Mouse (Mus musculus): ENCODE results near the gene Pde4d. TPM values are rescaled to one million over a fixed set of nuclear protein-coding genes. Genes with fewer than 3 reads are reported as not detected.
"Not testable (repeated sequence)": the region's sequence is repeated elsewhere in the genome, so short reads cannot be mapped to it uniquely, and the experiment has no call there.

The Pde4d gene
- polyA plus RNA-seq, 1 experiment from 2014 or later, result 19.1 TPM

- H3K9ac ChIP-seq, result no peak overlapping the region
- no peaks in the 10 kb centered on the region for H3K9me3 ChIP-seq (replicated peaks)
- no peaks in the 10 kb centered on the region for H3K4me1 ChIP-seq
- ATAC-seq (ENCODE audit: insufficient number of reproducible peaks, low FRiP score, low TSS enrichment, low read depth), result no peak
- H3K36me3 ChIP-seq, result no peaks in the 10 kb centered on the region
- no peaks in the 10 kb centered on the region for H3K27me3 ChIP-seq
- WGBS, result 58% methylated on average over 3 of the region's 3 CpGs
- H3K4me2 ChIP-seq (replicated peaks), result no peak overlapping the region
- H3K4me3 ChIP-seq (replicated peaks), result no peak overlapping the region
- H3K27ac ChIP-seq (replicated peaks), result no peak overlapping the region
These were observed 322.6 kb downstream of the Pde4d start for GRCm38 (mm10) chr13:108772386-108772785.

- Histone ChIP-seq H3K27ac (replicated peaks) (no peak overlapping the region), H3K9me3 (replicated peaks) (no peaks in the 10 kb centered on the region), H3K4me2 (replicated peaks) (no peak overlapping the region), H3K27me3 (no peaks in the 10 kb centered on the region), H3K36me3 (no peaks in the 10 kb centered on the region), H3K9ac (no peak overlapping the region), H3K4me1 (no peaks in the 10 kb centered on the region), H3K4me3 (replicated peaks) (no peak overlapping the region)
- ATAC-seq (ENCODE audit: insufficient number of reproducible peaks, low FRiP score, low TSS enrichment, low read depth), result no peak; the same call in 1 of the 2 replicates
- 70% methylated on average over 1 of the region's 1 CpGs for WGBS
These were observed 325.2 kb downstream of the Pde4d start for GRCm38 (mm10) chr13:108774981-108775380.

GRCm38 (mm10) chr13:108775882-108776281, 326.1 kb downstream of the Pde4d start:
- Histone ChIP-seq H3K4me2 (replicated peaks) (no peak overlapping the region), H3K36me3 (no peaks in the 10 kb centered on the region), H3K4me3 (replicated peaks) (no peak overlapping the region), H3K27me3 (no peaks in the 10 kb centered on the region), H3K27ac (replicated peaks) (no peak overlapping the region), H3K9ac (no peak overlapping the region), H3K4me1 (no peaks in the 10 kb centered on the region), H3K9me3 (replicated peaks) (no peaks in the 10 kb centered on the region)
- ATAC-seq (ENCODE audit: insufficient number of reproducible peaks, low FRiP score, low TSS enrichment, low read depth), result no peak
- 78% methylated on average over 7 of the region's 7 CpGs for WGBS

- not testable (repeated sequence) for H3K27ac ChIP-seq (replicated peaks); H3K27me3 ChIP-seq; H3K4me3 ChIP-seq (replicated peaks); ATAC-seq (ENCODE audit: insufficient number of reproducible peaks, low FRiP score, low TSS enrichment, low read depth); H3K4me2 ChIP-seq (replicated peaks); H3K9ac ChIP-seq; H3K36me3 ChIP-seq; H3K4me1 ChIP-seq; H3K9me3 ChIP-seq (replicated peaks)
- 76% methylated on average over 3 of the region's 3 CpGs for WGBS
These were observed 347.9 kb downstream of the Pde4d start for GRCm38 (mm10) chr13:108797620-108798019.

GRCm38 (mm10) chr13:108809191-108809590, 359.4 kb downstream of the Pde4d start:
- WGBS, result 85% methylated on average over 7 of the region's 7 CpGs
- Histone ChIP-seq H3K9ac (no peak overlapping the region), H3K4me3 (replicated peaks) (no peak overlapping the region), H3K4me2 (replicated peaks) (no peak overlapping the region), H3K36me3 (no peaks in the 10 kb centered on the region), H3K27me3 (no peaks in the 10 kb centered on the region), H3K4me1 (no peaks in the 10 kb centered on the region), H3K27ac (replicated peaks) (no peak overlapping the region), H3K9me3 (replicated peaks) (no peaks in the 10 kb centered on the region)
- ATAC-seq (ENCODE audit: insufficient number of reproducible peaks, low FRiP score, low TSS enrichment, low read depth), result no peak

- 47% methylated on average over 3 of the region's 3 CpGs for WGBS
- no peaks in the 10 kb centered on the region for H3K9me3 ChIP-seq (replicated peaks)
- H3K36me3 ChIP-seq, result no peaks in the 10 kb centered on the region
- H3K27me3 ChIP-seq, result no peaks in the 10 kb centered on the region
- no peak for ATAC-seq (ENCODE audit: insufficient number of reproducible peaks, low FRiP score, low TSS enrichment, low read depth)
- no peak overlapping the region for H3K4me3 ChIP-seq (replicated peaks)
- no peak overlapping the region for H3K9ac ChIP-seq
- H3K4me1 ChIP-seq, result no peaks in the 10 kb centered on the region
- no peak overlapping the region for H3K4me2 ChIP-seq (replicated peaks)
- no peak overlapping the region for H3K27ac ChIP-seq (replicated peaks)
These were observed 363.2 kb downstream of the Pde4d start for GRCm38 (mm10) chr13:108812956-108813355.

GRCm38 (mm10) chr13:108819846-108820408, 370.2 kb downstream of the Pde4d start:
- H3K36me3 ChIP-seq, result no peaks in the 10 kb centered on the region
- H3K4me3 ChIP-seq (replicated peaks), result no peak overlapping the region
- 82% methylated on average over 6 of the region's 6 CpGs for WGBS
- no peak overlapping the region for H3K4me2 ChIP-seq (replicated peaks)
- H3K9ac ChIP-seq, result no peak overlapping the region
- no peaks in the 10 kb centered on the region for H3K27me3 ChIP-seq
- H3K9me3 ChIP-seq (replicated peaks), result no peaks in the 10 kb centered on the region
- ATAC-seq (ENCODE audit: insufficient number of reproducible peaks, low FRiP score, low TSS enrichment, low read depth), result no peak
- no peaks in the 10 kb centered on the region for H3K4me1 ChIP-seq
- no peak overlapping the region for H3K27ac ChIP-seq (replicated peaks)

GRCm38 (mm10) chr13:108820487-108820886, 370.7 kb downstream of the Pde4d start:
- Histone ChIP-seq H3K4me3 (replicated peaks) (no peak overlapping the region), H3K9ac (no peak overlapping the region), H3K27ac (replicated peaks) (no peak overlapping the region), H3K27me3 (no peaks in the 10 kb centered on the region), H3K36me3 (no peaks in the 10 kb centered on the region), H3K9me3 (replicated peaks) (no peaks in the 10 kb centered on the region), H3K4me1 (no peaks in the 10 kb centered on the region), H3K4me2 (replicated peaks) (no peak overlapping the region)
- no peak for ATAC-seq (ENCODE audit: insufficient number of reproducible peaks, low FRiP score, low TSS enrichment, low read depth)
- 81% methylated on average over 2 of the region's 2 CpGs for WGBS

- Histone ChIP-seq H3K36me3 (no peaks in the 10 kb centered on the region), H3K4me2 (replicated peaks) (no peak overlapping the region), H3K4me3 (replicated peaks) (no peak overlapping the region), H3K9ac (no peak overlapping the region), H3K27ac (replicated peaks) (no peak overlapping the region), H3K4me1 (no peaks in the 10 kb centered on the region), H3K9me3 (replicated peaks) (no peaks in the 10 kb centered on the region), H3K27me3 (no peaks in the 10 kb centered on the region)
- 78% methylated on average over 7 of the region's 7 CpGs for WGBS
- ATAC-seq (ENCODE audit: insufficient number of reproducible peaks, low FRiP score, low TSS enrichment, low read depth), result no peak
These were observed 371.5 kb downstream of the Pde4d start for GRCm38 (mm10) chr13:108821270-108821669.

GRCm38 (mm10) chr13:108824638-108825310, 375.0 kb downstream of the Pde4d start:
- no peak overlapping the region for H3K27ac ChIP-seq (replicated peaks)
- H3K4me1 ChIP-seq, result no peaks in the 10 kb centered on the region
- WGBS, result 90% methylated on average over 8 of the region's 8 CpGs
- H3K9ac ChIP-seq, result no peak overlapping the region
- H3K9me3 ChIP-seq (replicated peaks), result no peaks in the 10 kb centered on the region
- no peak for ATAC-seq (ENCODE audit: insufficient number of reproducible peaks, low FRiP score, low TSS enrichment, low read depth)
- H3K4me2 ChIP-seq (replicated peaks), result no peak overlapping the region
- H3K36me3 ChIP-seq, result no peaks in the 10 kb centered on the region
- no peaks in the 10 kb centered on the region for H3K27me3 ChIP-seq
- H3K4me3 ChIP-seq (replicated peaks), result no peak overlapping the region

GRCm38 (mm10) chr13:108825501-108825900, 375.8 kb downstream of the Pde4d start:
- WGBS, result 87% methylated on average over 6 of the region's 6 CpGs
- Histone ChIP-seq H3K4me2 (replicated peaks) (no peak overlapping the region), H3K9me3 (replicated peaks) (no peaks in the 10 kb centered on the region), H3K36me3 (no peaks in the 10 kb centered on the region), H3K27ac (replicated peaks) (no peak overlapping the region), H3K9ac (no peak overlapping the region), H3K4me1 (no peaks in the 10 kb centered on the region), H3K4me3 (replicated peaks) (no peak overlapping the region), H3K27me3 (no peaks in the 10 kb centered on the region)
- no peak for ATAC-seq (ENCODE audit: insufficient number of reproducible peaks, low FRiP score, low TSS enrichment, low read depth)

- no peaks in the 10 kb centered on the region for H3K36me3 ChIP-seq
- H3K9me3 ChIP-seq (replicated peaks), result no peaks in the 10 kb centered on the region
- no peaks in the 10 kb centered on the region for H3K4me1 ChIP-seq
- no peak overlapping the region for H3K4me3 ChIP-seq (replicated peaks)
- no peak overlapping the region for H3K4me2 ChIP-seq (replicated peaks)
- no peak overlapping the region for H3K9ac ChIP-seq
- WGBS, result 100% methylated on average over 1 of the region's 1 CpGs
- no peak for ATAC-seq (ENCODE audit: insufficient number of reproducible peaks, low FRiP score, low TSS enrichment, low read depth)
- no peaks in the 10 kb centered on the region for H3K27me3 ChIP-seq
- no peak overlapping the region for H3K27ac ChIP-seq (replicated peaks)
These were observed 384.4 kb downstream of the Pde4d start for GRCm38 (mm10) chr13:108834197-108834596.

Data from embryonic facial prominence, embryonic 15.5 days (tissue).